Mouse (Mus musculus) kidney, postnatal 10 days (tissue): ENCODE data around the gene Adprhl1.

ENCODE experiments used
- DNase-seq: peaks from one replicate; pipeline ENCODE4 v3.0.0; 2021; ENCODE audit warnings: mixed read lengths

Gene Adprhl1

GRCm38 (mm10) chr8:13190235-13190634 lies 63.7 kb downstream of the Adprhl1 start:
- DNase-seq, result no peak

DNA sequence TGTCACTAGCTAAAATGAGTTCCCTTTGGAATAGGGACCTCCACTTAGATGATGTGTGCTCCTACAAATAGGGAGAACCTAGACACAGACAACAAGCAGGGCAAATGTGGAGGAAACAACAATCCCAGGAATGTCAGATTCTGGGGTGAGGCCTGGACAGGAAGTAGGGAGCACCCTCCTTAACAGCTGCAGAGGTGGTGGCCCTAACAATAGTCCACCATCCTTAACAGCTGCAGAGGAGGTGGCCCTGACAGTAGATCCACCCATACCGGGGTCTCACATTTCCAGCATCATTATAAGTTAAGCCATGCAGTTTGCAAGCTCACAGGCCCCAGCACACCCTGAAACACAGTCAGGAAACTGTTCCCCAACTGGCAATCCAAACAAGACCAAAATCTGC lies 65.1 kb downstream of the Adprhl1 start:
- no peak for DNase-seq

DNA sequence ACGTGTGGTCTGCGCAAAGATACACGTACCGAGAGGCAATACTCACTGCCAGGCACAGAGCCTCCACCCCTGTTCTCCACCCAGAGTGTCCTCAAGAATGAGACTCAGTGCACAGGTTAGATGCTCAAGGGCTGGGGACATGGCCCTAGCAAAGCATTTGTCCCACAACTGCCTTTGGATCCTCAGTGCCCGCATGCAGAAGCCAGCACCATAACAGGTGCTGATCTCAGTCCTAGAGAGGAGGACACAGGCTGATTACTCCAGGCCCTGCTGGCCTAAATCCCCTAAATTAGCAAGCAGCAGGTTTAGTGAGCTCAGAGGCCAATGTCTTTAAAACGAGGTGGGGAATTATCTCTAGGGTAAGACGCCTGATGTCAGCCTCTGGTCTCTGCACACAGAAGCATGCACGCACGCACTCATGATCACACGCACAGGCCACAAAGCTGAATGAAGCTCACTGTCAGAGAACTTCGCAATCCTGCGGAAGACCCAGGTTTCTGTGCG lies 65.9 kb downstream of the Adprhl1 start:
- no peak for DNase-seq

GRCm38 (mm10) chr8:13187638-13188037 lies 66.3 kb downstream of the Adprhl1 start:
- DNase-seq, result no peak

DNA sequence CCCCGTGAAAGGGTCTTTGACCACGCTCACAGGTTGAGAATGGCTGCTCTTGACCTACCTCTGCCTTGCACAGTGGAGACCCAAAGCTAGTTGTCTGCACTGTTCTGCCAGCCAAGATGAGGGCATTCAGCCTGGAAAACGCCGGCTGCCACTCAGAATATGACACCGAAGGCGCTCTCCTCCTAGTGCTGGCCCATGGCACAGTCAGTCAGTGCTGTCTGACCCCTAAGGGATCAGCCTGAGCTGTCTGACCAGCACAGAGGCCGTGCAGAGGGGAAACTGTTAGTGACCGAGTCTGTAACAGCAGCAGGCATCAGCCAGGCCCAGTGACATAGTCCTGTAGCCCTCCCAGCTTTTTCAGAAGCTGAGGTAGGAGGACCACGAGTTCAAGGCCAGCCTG lies 66.7 kb downstream of the Adprhl1 start:
- no peak for DNase-seq

DNA sequence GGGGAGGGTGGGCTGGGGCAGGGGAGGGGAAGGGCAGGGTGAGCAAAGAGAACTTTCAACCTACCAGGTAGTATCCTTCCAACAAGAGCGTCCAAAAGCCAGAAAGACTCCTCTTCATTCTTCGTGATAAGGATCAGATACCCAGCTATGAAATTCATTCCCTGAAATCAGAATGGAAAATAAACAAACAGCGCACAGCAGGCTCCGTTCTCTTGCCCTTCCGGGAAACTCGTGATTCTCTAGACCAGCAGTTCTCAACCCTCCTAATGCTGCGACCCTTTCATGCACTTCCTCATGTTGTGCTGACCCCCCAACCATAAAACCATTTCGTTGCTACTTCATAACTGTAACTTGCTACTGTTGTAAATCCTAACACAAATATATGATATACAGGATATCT lies 67.1 kb downstream of the Adprhl1 start:
- DNase-seq, result no peak

- DNase-seq, result no peak
Measured at GRCm38 (mm10) chr8:13181691-13181976, 72.3 kb downstream of the Adprhl1 start.

GRCm38 (mm10) chr8:13180911-13181690 lies 72.9 kb downstream of the Adprhl1 start:
- no peak for DNase-seq

DNA sequence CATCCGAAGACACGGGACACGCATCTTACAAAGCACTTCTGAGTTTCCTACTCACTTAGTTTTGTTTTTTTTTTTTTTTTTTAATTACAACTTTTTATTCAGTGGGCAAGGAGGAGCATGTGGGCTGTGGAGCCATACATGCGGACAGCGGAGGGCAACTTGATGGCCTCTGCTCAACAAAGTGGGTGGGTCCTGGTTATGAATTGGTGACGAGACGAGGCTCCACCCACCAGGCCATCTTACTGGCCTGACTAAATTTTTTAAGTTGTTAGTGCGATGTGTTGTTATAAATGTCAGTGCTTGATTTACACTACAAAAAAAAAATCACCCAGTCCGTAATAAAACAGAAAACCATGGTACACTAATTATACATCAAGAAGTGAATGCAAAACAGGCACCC lies 73.6 kb downstream of the Adprhl1 start:
- DNase-seq, result no peak

GRCm38 (mm10) chr8:13179948-13180347 lies 74.0 kb downstream of the Adprhl1 start:
- DNase-seq, result no peak

GRCm38 (mm10) chr8:13179482-13179881 lies 74.5 kb downstream of the Adprhl1 start:
- no peak for DNase-seq

DNA sequence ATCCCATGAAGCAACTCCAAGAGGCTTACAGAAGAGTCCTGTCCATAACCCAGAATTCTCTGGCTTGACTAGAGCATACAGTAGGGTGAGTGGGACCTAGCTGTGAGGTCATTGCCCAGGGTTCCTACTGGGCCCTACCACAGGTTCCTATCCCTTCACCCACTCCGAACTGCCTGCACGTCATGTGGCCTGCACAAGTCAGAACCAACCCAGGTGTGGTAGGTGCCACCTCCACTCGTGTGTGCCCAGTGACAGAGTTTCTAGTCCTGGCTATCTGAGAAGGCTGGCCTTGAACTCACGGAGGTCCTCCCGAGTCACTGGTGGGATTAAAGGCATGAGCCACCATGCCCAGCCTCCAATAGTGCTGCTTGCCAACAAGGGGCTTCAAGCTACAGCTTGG lies 75.8 kb downstream of the Adprhl1 start:
- no peak for DNase-seq

GRCm38 (mm10) chr8:13177173-13177852 lies 76.6 kb downstream of the Adprhl1 start:
- no peak for DNase-seq

DNA sequence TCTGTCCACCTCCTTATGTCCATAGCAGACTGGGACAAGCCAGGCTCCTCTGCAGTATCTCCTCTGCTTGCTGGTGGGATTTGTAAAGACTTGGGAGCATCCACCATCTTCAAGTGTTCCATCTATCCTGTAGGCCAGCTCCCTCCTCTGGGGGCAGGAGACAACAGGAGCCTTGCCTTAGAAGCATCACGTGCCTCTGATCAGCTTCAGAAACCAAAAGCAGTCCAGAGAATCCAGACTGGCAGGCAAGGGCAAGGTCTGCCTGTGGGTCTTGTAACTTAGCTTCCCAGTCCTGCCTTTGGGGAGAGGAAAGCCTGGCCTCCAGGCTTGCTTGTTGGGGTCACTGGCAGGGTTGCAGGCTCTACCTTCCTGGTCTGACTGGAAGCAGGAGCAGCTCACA lies 78.3 kb downstream of the Adprhl1 start:
- DNase-seq, result no peak

DNA sequence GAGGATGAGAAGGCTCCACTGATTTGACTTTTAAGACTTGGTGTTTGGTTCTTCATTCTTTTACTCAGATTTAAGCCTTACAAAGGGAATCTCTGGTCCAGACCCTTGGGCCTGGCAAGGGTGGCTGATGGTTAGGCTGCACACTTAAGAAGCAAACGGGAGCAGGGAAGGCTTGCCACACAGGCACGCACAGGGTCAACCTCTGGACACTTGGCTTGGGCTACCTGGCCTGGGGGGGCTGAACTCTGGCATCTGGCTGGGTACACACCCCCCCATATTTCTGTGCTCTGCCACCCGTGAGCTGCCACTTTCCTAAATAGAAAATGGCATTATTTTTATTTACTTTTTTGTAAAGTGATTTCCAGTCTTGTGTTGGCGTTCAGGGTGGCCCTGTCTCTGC lies 79.2 kb downstream of the Adprhl1 start:
- DNase-seq, result no peak

- no peak for DNase-seq
Measured at GRCm38 (mm10) chr8:13174305-13174704, 79.7 kb downstream of the Adprhl1 start.
